Mouse (Mus musculus): ENCODE data around the gene Gm49450. TPM values are rescaled to one million over a fixed set of nuclear protein-coding genes. Genes with fewer than 3 reads are reported as not detected.
"Not testable (repeated sequence)": the region's sequence is repeated elsewhere in the genome, so short reads cannot be mapped to it uniquely, and the experiment has no call there.

Gm49450 gene
- total RNA-seq, 2 experiments from 2014 or later = not detected

DNA sequence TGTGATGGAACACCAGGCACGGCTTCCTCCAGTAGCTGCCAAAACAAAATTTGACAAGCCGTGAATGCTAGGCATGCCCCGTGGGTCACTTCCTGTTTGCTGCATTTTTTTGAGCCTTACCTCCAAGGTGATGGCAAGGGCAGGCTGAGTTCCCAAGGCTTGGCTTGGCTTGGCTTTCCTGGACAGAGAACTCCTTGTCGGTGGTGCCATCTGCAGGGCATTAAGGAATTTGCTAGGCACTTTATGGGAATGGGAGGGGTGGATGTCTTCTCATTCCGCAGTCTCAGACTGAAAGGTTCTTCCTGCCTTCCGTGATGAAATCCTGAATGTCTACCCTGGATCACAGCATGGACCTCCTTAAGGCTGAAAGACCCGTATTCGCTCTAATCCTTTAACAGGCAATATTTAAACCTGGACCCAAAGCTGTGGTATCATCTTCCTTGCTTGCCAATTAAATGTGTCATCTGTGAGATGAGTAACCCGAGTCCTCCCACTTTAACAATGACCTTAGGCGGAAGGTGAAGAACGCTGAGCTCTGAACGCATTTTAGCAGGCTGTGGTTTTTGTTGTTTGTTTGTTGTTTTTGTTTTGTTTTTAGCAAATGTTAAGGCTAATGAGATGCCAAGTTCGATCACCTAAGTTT lies 24.6 kb downstream of the Gm49450 start:
- DNase-seq = peak; percentile 81 to 84

DNA sequence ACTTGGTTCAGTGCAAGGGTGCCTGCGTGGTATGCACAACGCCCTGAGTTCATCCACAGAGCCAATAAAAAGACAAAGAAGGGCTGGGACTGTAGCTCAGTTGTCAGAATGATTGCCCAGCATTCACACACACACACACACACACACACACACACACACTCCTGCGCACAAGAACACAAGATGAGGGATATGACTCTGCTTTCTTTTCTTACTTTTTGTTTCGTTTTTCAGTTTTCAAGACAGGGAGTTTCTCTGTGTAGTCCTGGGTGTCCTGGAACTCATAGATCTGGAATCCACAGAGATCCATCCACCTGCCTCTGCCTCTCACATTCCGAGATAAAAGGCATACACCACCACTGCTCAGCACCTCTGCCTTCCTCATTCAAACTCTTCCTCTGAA lies 25.8 kb downstream of the Gm49450 start:
- no peak for DNase-seq

GRCm38 (mm10) chr15:98924682-98925081 lies 28.7 kb downstream of the Gm49450 start:
- DNase-seq = no peak

DNA sequence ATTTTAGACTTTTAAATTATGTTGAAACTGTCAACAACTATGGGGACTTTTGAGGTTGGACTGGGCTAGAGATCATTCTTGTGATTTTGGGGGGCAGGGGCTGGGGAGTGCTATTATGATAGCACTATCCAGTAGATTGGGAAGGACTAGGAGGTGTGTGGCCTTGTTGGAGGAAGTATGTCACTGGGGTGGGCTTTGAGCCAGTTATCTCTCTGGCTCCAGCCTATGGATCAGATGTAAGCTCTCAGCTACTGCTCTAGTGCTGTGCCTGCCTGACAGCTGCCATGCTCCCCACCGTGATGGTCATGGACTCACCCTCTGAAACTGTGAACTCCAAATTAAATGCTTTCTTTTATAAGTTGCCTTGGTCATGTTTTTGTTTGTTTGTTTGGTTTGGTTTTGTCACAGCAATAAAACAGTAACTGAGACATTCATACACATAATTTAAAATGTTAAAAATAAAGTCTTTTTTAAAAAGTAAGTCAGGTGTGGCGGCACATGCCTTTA lies 30.3 kb downstream of the Gm49450 start:
- no peak for DNase-seq

DNA sequence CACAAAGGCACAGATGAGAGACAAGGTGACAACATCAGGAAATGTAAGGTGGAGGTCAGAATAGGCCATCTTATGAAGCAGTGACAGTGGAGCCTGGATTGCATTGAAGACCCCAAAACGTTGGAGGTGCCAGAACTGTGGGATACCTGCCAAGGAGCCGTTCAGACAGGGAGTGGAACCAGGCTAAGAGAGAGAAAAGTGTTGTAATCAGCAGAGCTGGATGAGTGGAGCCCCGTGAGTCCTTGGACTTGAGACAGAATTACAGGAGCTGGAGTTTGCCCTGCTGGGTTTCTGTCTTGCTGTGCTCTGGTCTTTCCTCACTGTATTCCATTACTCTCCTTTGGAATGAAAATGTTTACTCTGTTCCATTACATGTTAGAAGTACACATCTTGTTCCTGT lies 30.8 kb downstream of the Gm49450 start:
- DNase-seq = no peak

DNA sequence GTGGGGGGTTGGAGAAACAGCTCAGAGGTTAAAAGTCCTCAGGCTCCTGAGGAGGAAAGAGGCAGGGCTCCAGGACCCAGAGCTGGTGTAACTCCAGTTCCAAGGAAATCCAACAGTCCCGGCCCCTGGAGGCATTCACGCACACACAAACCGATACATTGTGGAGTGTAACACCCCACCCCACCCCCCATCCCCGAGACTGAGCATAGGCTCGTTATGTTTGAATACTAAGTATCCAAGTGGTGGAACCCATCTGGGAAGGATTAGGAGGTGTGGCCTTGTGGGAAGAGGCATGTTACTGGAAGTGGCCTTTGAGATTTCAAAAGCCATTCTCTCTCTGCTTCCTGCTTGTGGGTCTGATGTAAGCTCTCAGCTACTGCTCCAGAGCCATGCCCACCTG lies 31.8 kb downstream of the Gm49450 start:
- no peak for DNase-seq

- not testable (repeated sequence) for DNase-seq
Observed at GRCm38 (mm10) chr15:98918499-98918895, 34.9 kb downstream of the Gm49450 start.

DNA sequence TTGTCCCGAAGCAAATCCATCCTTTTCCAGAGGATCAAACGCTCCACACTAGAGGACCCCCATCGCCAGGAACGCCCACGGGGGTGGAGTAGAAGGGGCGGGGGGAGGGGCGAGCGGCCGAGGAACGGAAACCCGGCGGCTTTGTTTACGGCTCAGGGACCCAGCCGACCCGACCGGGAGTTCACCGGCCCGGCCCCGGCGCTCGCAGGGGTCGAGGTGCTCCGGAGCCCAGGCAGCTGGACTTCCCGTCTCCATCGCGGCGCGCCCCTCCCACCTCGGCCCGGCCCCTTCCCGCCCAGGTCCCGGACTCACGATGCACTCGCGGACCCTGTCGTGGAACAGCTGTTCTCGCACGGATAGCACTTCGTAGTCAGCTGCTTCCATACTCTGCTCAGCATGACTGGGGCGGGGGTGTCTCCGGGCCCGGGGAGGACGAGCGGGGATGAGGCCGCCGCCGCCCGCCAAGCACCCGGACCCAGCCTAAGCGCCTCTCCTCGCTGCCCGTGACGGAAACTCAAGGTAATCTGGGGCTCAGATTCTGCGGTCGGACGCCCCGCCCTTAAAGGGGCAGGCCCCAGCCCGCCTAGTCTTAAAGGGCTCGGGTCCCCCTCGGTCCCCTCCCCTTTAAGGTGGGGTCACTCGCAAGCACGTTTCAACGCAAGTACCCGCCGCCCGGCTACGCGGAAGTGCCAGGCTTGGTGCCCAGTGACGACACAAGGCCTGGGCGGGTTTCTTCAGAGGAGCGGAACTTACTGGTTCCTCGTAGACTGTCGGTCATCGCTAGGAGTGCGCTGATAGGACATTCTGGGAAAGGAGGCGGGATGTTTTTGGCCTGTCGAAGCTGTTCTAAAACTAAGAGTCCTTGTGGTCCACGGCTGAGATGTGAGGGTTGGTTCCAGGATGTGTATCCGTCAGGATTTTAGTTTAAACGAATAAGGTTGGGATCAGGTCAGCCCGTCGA lies 35.5 kb downstream of the Gm49450 start, which contains the start of gene Lmbr1l:
Lmbr1l (minus strand) TSS at position 694 of the 961 bp plus-strand sequence.
- DNase-seq = peak; percentile 99 to 100

- DNase-seq = peak in 1 of 2 experiments; percentile 39
Observed at GRCm38 (mm10) chr15:98917091-98917490, 36.3 kb downstream of the Gm49450 start.

DNA sequence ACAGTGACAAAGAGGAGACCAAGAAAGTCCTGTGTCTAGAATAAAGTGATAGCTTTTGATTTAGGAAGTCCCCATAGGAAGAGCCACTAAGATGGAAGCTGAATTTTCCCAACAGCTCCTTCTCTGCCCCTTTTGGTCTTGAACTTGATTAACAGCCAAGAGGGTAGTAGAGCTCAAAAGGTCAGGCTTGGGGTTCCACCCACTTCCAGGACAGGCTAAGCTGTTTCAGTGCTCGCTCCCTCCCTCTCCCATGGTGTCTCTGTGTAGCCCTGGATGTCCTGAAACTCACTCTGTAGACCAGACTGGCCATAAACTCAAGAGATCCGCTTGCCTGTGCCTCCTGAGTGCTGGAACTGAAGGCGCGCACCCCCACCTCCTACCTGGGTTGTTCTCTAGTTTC lies 37.3 kb downstream of the Gm49450 start:
- no peak for DNase-seq

- DNase-seq = no peak
Observed at GRCm38 (mm10) chr15:98914903-98915302, 38.4 kb downstream of the Gm49450 start.

DNA sequence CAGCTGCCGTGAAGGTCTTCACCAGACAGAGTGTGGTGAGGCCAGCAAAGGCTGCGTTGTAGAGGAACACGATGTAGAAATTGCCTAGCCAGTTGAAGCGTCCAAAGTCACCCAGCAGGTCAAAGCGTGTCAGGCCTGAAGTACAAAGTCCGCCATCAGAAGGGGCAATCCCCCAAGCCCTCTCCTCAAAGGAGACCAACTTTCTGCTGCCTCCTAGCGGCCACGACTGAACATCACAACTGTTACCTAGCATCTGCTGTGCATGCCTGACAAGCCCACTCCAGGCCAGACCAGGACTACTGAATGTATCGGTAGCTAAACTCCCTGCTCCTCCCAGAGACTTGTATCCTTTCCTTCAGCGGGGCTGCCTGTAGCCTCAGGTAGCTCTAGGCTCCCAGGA lies 48.7 kb downstream of the Gm49450 start:
- DNase-seq = peak in 1 of 2 experiments; percentile 57

DNA sequence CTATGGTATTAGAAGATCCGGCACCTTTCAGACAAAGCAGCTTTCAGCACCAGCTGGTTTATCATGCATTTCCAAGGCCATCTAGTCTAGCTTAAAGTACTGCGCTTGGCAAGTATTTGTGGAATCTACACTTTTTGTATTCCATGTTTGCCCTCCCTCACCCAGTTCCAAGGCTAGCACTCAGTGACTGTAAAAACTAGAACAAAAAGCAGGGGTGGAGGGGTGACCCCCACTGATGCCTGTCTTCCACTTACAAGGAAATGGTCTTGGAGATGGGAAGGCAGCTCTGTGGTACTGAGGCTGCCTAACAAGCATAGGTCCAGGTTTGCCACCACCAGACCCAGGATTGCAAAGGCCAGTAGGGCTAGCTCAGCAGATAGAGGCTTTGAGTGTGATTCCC lies 50.8 kb downstream of the Gm49450 start:
- no peak for DNase-seq

GRCm38 (mm10) chr15:98901530-98901929 lies 51.8 kb downstream of the Gm49450 start:
- no peak for DNase-seq

DNA sequence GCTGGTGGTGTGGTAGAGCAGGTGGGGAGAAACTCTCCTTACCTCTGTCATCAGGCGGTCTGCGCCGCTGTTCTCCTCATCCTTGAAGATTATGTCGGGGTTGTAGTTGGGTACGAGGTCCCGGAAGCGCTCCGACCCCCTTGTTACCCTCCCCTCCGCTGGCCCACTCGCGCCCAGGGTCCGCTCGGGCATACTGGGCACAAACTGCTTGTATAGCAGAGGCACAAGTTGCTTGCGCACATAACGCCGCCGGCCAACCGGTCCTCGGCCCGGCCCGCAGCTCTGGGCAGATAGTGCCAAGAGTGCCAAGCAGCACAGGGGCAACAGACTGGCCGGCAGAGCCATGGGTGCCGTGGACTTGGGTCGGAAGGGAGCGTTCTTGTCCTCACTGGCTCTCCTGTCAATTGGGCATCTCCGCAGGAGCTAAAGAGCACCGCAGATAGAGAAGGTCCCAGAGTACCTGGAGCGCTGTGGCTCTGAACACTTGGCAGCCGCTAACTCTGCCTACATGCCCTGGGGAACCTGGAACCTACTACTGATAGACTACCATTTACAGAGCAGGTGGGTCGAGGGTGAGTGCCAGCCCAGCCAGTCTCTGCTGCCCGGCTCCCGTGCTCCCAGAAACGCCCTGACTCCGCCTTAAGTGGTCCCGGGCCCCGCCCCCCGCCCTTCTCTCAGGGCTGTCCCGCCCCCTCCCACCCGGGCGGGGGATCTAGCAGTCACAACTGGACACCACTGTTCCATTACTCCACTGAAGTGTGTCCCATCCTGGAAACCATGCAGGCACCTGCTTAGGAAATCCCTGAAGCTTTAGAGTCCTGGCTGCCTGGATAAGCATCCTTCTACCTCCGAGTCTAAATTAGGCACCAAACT lies 55.2 kb downstream of the Gm49450 start, which contains the start of gene Dhh:
Dhh (minus strand) TSS at position 613 of the 873 bp plus-strand sequence.
- DNase-seq = peak; percentile 21 to 31

DNA sequence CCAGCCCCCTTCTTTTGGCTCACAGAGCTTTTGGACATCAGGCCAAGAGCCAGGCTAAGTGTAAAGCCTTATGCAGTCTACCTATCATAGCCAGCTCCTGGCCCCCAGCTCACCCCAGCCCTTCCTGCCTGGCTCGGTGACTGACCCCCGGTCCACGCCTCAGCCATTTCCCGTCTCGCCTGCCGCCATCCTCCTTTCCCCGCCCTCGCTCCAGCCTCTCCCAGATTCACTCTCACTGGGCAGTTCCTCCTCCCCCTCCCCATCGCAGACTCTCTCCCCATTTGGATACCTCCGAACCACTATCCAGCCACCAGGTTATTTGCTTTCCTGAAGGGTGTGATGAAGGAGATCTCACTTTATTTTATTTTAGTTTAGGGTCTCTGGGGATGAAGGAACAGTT lies 55.9 kb downstream of the Gm49450 start:
- DNase-seq = peak; percentile 47 to 77

GRCm38 (mm10) chr15:98895635-98896589 lies 57.4 kb downstream of the Gm49450 start:
- peak; percentile 48 to 54 for DNase-seq

GRCm38 (mm10) chr15:98894746-98895634 lies 58.4 kb downstream of the Gm49450 start:
- DNase-seq = peak; percentile 16 to 23

GRCm38 (mm10) chr15:98893940-98894745 lies 59.2 kb downstream of the Gm49450 start, which contains the start of gene Rhebl1:
TSS of gene Rhebl1 (minus strand) at chr15:98894540.
- DNase-seq = peak; percentile 54 to 59

All from heart, adult 18-20 months (tissue).